Mouse (Mus musculus): Measurements from ENCODE around the gene 3110021N24Rik. TPM values are rescaled to one million over a fixed set of nuclear protein-coding genes. Genes with fewer than 3 reads are reported as not detected.

Gene 3110021N24Rik
- polyA plus RNA-seq, 2 experiments = 0.01 TPM; not detected in 1

- 51% methylated on average over 3 of the region's 3 CpGs for WGBS (ENCODE audit: insufficient replicate concordance)
- no peak for ATAC-seq (ENCODE audit: insufficient read depth)
- H3K4me2 ChIP-seq (ENCODE audit: low read depth) = no peak overlapping the region
- H3K4me3 ChIP-seq (ENCODE audit: insufficient read depth in 1 of 2, low read depth in 2 of 2, low read length in 2 of 2) = no peak overlapping the region
- no peak for TF ChIP-seq EP300 (IDR thresholded peaks at IDR 0.05; ENCODE audit: low read depth)
- TF ChIP-seq CTCF (IDR thresholded peaks at IDR 0.05; ENCODE audit: low read depth) = no peak
- H3K27ac ChIP-seq = no peak overlapping the region
- H3K9ac ChIP-seq (replicated peaks) = no peak overlapping the region
- no peaks in the 10 kb centered on the region for H3K36me3 ChIP-seq (replicated peaks; ENCODE audit: control insufficient read depth, insufficient read depth, low read depth)
- no peaks in the 10 kb centered on the region for H3K9me3 ChIP-seq (ENCODE audit: control insufficient read depth, low read length)
- DNase-seq (ENCODE audit: low read depth in 3 of 3, low spot score in 3 of 3) = no peak
- no peaks in the 10 kb centered on the region for H3K4me1 ChIP-seq (replicated peaks; ENCODE audit: control insufficient read depth in 2 of 2, insufficient read depth in 2 of 2, low read length in 1 of 2)
- no peaks in the 10 kb centered on the region for H3K27me3 ChIP-seq (ENCODE audit: control insufficient read depth, insufficient read depth, low read length)
Observed at GRCm38 (mm10) chr4:108731582-108731981, 12.1 kb downstream of the 3110021N24Rik start.

- ATAC-seq (ENCODE audit: insufficient read depth) (no peak), DNase-seq (ENCODE audit: low read depth in 3 of 3, low spot score in 3 of 3) (no peak)
- Histone ChIP-seq H3K9ac (replicated peaks) (no peak overlapping the region), H3K4me3 (ENCODE audit: insufficient read depth in 1 of 2, low read depth in 2 of 2, low read length in 2 of 2) (no peak overlapping the region), H3K27me3 (ENCODE audit: control insufficient read depth, insufficient read depth, low read length) (no peaks in the 10 kb centered on the region), H3K9me3 (ENCODE audit: control insufficient read depth, low read length) (no peaks in the 10 kb centered on the region), H3K27ac (no peak overlapping the region), H3K4me2 (ENCODE audit: low read depth) (no peak overlapping the region), H3K4me1 (replicated peaks; ENCODE audit: control insufficient read depth in 2 of 2, insufficient read depth in 2 of 2, low read length in 1 of 2) (no peaks in the 10 kb centered on the region), H3K36me3 (replicated peaks; ENCODE audit: control insufficient read depth, insufficient read depth, low read depth) (no peaks in the 10 kb centered on the region)
- no peak for TF ChIP-seq CTCF (IDR thresholded peaks at IDR 0.05; ENCODE audit: low read depth)
- TF ChIP-seq EP300 (IDR thresholded peaks at IDR 0.05; ENCODE audit: low read depth) = no peak
- 51% methylated on average over 3 of the region's 3 CpGs for WGBS (ENCODE audit: insufficient replicate concordance)
Observed at GRCm38 (mm10) chr4:108746160-108746873, 26.9 kb downstream of the 3110021N24Rik start.

- WGBS (ENCODE audit: insufficient replicate concordance) = 69% methylated on average over 3 of the region's 3 CpGs
- no peaks in the 10 kb centered on the region for H3K36me3 ChIP-seq (replicated peaks; ENCODE audit: control insufficient read depth, insufficient read depth, low read depth)
- no peaks in the 10 kb centered on the region for H3K4me1 ChIP-seq (replicated peaks; ENCODE audit: control insufficient read depth in 2 of 2, insufficient read depth in 2 of 2, low read length in 1 of 2)
- ATAC-seq (ENCODE audit: insufficient read depth) (no peak), DNase-seq (ENCODE audit: low read depth in 3 of 3, low spot score in 3 of 3) (no peak)
- H3K9ac ChIP-seq (replicated peaks) = no peak overlapping the region
- no peak overlapping the region for H3K4me3 ChIP-seq (ENCODE audit: insufficient read depth in 1 of 2, low read depth in 2 of 2, low read length in 2 of 2)
- TF ChIP-seq CTCF (IDR thresholded peaks at IDR 0.05; ENCODE audit: low read depth) (no peak), EP300 (IDR thresholded peaks at IDR 0.05; ENCODE audit: low read depth) (no peak)
- H3K27me3 ChIP-seq (ENCODE audit: control insufficient read depth, insufficient read depth, low read length) = no peaks in the 10 kb centered on the region
- H3K4me2 ChIP-seq (ENCODE audit: low read depth) = no peak overlapping the region
- H3K27ac ChIP-seq = no peak overlapping the region
- H3K9me3 ChIP-seq (ENCODE audit: control insufficient read depth, low read length) = no peaks in the 10 kb centered on the region
Observed at GRCm38 (mm10) chr4:108759583-108759982, 40.1 kb downstream of the 3110021N24Rik start.

- Histone ChIP-seq H3K27me3 (ENCODE audit: control insufficient read depth, insufficient read depth, low read length) (no peaks in the 10 kb centered on the region), H3K4me3 (ENCODE audit: insufficient read depth in 1 of 2, low read depth in 2 of 2, low read length in 2 of 2) (no peak overlapping the region)
Observed at GRCm38 (mm10) chr4:108768527-108768926, 49.1 kb downstream of the 3110021N24Rik start.

GRCm38 (mm10) chr4:108779763-108780056 lies 60.3 kb downstream of the 3110021N24Rik start:
- DNase-seq (ENCODE audit: low read depth in 3 of 3, low spot score in 3 of 3) (no peak), ATAC-seq (ENCODE audit: insufficient read depth) (no peak)
- Histone ChIP-seq H3K36me3 (replicated peaks; ENCODE audit: control insufficient read depth, insufficient read depth, low read depth) (no peaks in the 10 kb centered on the region), H3K27ac (no peak overlapping the region), H3K4me1 (replicated peaks; ENCODE audit: control insufficient read depth in 2 of 2, insufficient read depth in 2 of 2, low read length in 1 of 2) (no peaks in the 10 kb centered on the region; a peak in 1 of 4 replicates), H3K4me3 (ENCODE audit: insufficient read depth in 1 of 2, low read depth in 2 of 2, low read length in 2 of 2) (peak overlapping the region; percentile 56 to 61), H3K27me3 (ENCODE audit: control insufficient read depth, insufficient read depth, low read length) (peaks cover 34% of the 10 kb centered on the region), H3K4me2 (ENCODE audit: low read depth) (peak overlapping the region; percentile 75), H3K9ac (replicated peaks) (peak overlapping the region; percentile 19; the same call in 1 of the 2 replicates), H3K9me3 (ENCODE audit: control insufficient read depth, low read length) (no peaks in the 10 kb centered on the region)
- 3% methylated on average over 7 of the region's 7 CpGs for WGBS (ENCODE audit: insufficient replicate concordance)
- no peak for TF ChIP-seq EP300 (IDR thresholded peaks at IDR 0.05; ENCODE audit: low read depth)
- no peak for TF ChIP-seq CTCF (IDR thresholded peaks at IDR 0.05; ENCODE audit: low read depth)

More at GRCm38 (mm10) chr4:108768527-108768926, 49.1 kb downstream of the 3110021N24Rik start:
- no peaks in the 10 kb centered on the region for H3K9me3 ChIP-seq (ENCODE audit: control insufficient read depth, low read length)
- H3K4me2 ChIP-seq (ENCODE audit: low read depth) = no peak overlapping the region
- TF ChIP-seq CTCF (IDR thresholded peaks at IDR 0.05; ENCODE audit: low read depth) = no peak
- TF ChIP-seq EP300 (IDR thresholded peaks at IDR 0.05; ENCODE audit: low read depth) = no peak
- H3K27ac ChIP-seq = no peak overlapping the region
- no peaks in the 10 kb centered on the region for H3K36me3 ChIP-seq (replicated peaks; ENCODE audit: control insufficient read depth, insufficient read depth, low read depth)
- H3K9ac ChIP-seq (replicated peaks) = no peak overlapping the region
- H3K4me1 ChIP-seq (replicated peaks; ENCODE audit: control insufficient read depth in 2 of 2, insufficient read depth in 2 of 2, low read length in 1 of 2) = no peaks in the 10 kb centered on the region
- ATAC-seq (ENCODE audit: insufficient read depth) (no peak), DNase-seq (ENCODE audit: low read depth in 3 of 3, low spot score in 3 of 3) (no peak)

Data from liver, embryonic 14.5 days (tissue).